Mouse (Mus musculus) embryonic facial prominence, embryonic 12.5 days (tissue): ENCODE measurements around the gene Ripply1. TPM values are rescaled to one million over a fixed set of nuclear protein-coding genes. Genes with fewer than 3 reads are reported as not detected.

Source experiments
- ATAC-seq: fragments of 200-750 bp; cut with Nextera tagmentation; 2 replicates; pipeline ENCODE4 v1.8.0; 2017; ENCODE audit not compliant: insufficient number of reproducible peaks, insufficient read depth, low FRiP score, low TSS enrichment
- H3K27ac ChIP-seq: fragments of 300-500 bp; sonication (generic); 2 replicates; pipeline ENCODE4 v1.5.1; 2016; ENCODE audit warnings: mild to moderate bottlenecking
- H3K27me3 ChIP-seq: fragments of 300-500 bp; sonication (generic); 2 replicates; pipeline ENCODE4 v1.6.1; 2016; ENCODE audit warnings: mild to moderate bottlenecking, moderate library complexity
- H3K36me3 ChIP-seq: fragments of 300-500 bp; sonication (generic); 2 replicates; pipeline ENCODE4 v1.6.1; 2016; ENCODE audit warnings: mild to moderate bottlenecking
- H3K4me1 ChIP-seq: fragments of 300-500 bp; sonication (generic); 2 replicates; pipeline ENCODE4 v1.6.1; 2016
- H3K4me2 ChIP-seq: fragments of 300-500 bp; sonication (generic); replicated peaks from 2 replicates; pipeline ENCODE4 v1.6.1; 2016; ENCODE audit warnings: mild to moderate bottlenecking, moderate library complexity
- H3K4me3 ChIP-seq: fragments of 300-500 bp; sonication (generic); 2 replicates; pipeline ENCODE4 v1.5.1; 2016; ENCODE audit warnings: mild to moderate bottlenecking
- H3K9ac ChIP-seq: fragments of 300-500 bp; sonication (generic); 2 replicates; pipeline ENCODE4 v1.6.1; 2016; ENCODE audit warnings: mild to moderate bottlenecking, moderate library complexity
- H3K9me3 ChIP-seq: fragments of 300-500 bp; sonication (generic); 2 replicates; pipeline ENCODE4 v1.6.1; 2016; ENCODE audit warnings: mild to moderate bottlenecking, moderate library complexity
- WGBS: fragments of 180-500 bp; shearing (Covaris S2); methylation state at CpG from one replicate; pipeline ENCODE4 v1.1.7; 2016; 5-methylcytosine and 5-hydroxymethylcytosine counted together
- polyA plus RNA-seq: library from polyadenylated mRNA; unstranded; fragments of >200 nt; fragmentation: Nextera tagmentation; extraction: Ambion mirVana; gene quantifications from 2 replicates; pipeline ENCODE4 v1.2.1, GENCODE M21; 2016

Gene Ripply1
- not detected in 2 replicates for polyA plus RNA-seq

GRCm38 (mm10) chrX:139782278-139783044 lies at the start of gene Ripply1:
Gene Ripply1 (minus strand): TSS chrX:139782353.
- no peaks in the 10 kb centered on the region for H3K4me1 ChIP-seq
- no peak within 1 kb of the TSS for H3K4me3 ChIP-seq
- H3K36me3 ChIP-seq: no peaks in the 10 kb centered on the region
- no peak within 1 kb of the TSS for H3K27ac ChIP-seq
- peaks cover 5% of the 10 kb centered on the region; the same call in 1 of the 2 replicates for H3K27me3 ChIP-seq
- 36% methylated on average over 6 of the region's 6 CpGs for WGBS
- H3K9me3 ChIP-seq: no peaks in the 10 kb centered on the region
- H3K4me2 ChIP-seq: no peak within 1 kb of the TSS
- no peak within 1 kb of the TSS for H3K9ac ChIP-seq
- no peak for ATAC-seq

- WGBS: 91% methylated on average over 6 of the region's 6 CpGs
- Histone ChIP-seq H3K4me2 (no peak overlapping the region), H3K9ac (no peak overlapping the region), H3K27me3 (no peaks in the 10 kb centered on the region), H3K9me3 (no peaks in the 10 kb centered on the region), H3K27ac (no peak overlapping the region), H3K4me3 (no peak overlapping the region), H3K4me1 (no peaks in the 10 kb centered on the region), H3K36me3 (no peaks in the 10 kb centered on the region)
- no peak for ATAC-seq
Observed at GRCm38 (mm10) chrX:139828363-139829092, 46.4 kb upstream of the Ripply1 start.

GRCm38 (mm10) chrX:139826926-139827325 lies 44.8 kb upstream of the Ripply1 start:
- ATAC-seq: no peak
- Histone ChIP-seq H3K9me3 (no peaks in the 10 kb centered on the region), H3K4me3 (no peak overlapping the region), H3K27me3 (no peaks in the 10 kb centered on the region), H3K4me2 (no peak overlapping the region), H3K9ac (no peak overlapping the region), H3K27ac (no peak overlapping the region), H3K4me1 (no peaks in the 10 kb centered on the region), H3K36me3 (no peaks in the 10 kb centered on the region)
- 80% methylated on average over 4 of the region's 4 CpGs for WGBS

GRCm38 (mm10) chrX:139825402-139825801 lies 43.2 kb upstream of the Ripply1 start:
- Histone ChIP-seq H3K4me3 (no peak overlapping the region), H3K36me3 (no peaks in the 10 kb centered on the region), H3K9me3 (no peaks in the 10 kb centered on the region)

GRCm38 (mm10) chrX:139815201-139815600 lies 33.0 kb upstream of the Ripply1 start:
- Histone ChIP-seq H3K9ac (no peak overlapping the region), H3K27me3 (peaks cover 6% of the 10 kb centered on the region; the same call in 1 of the 2 replicates), H3K4me2 (no peak overlapping the region), H3K4me3 (no peak overlapping the region), H3K36me3 (no peaks in the 10 kb centered on the region), H3K9me3 (no peaks in the 10 kb centered on the region), H3K27ac (no peak overlapping the region), H3K4me1 (no peaks in the 10 kb centered on the region)
- WGBS: 74% methylated on average over 5 of the region's 5 CpGs
- ATAC-seq: no peak

More at GRCm38 (mm10) chrX:139825402-139825801, 43.2 kb upstream of the Ripply1 start:
- ATAC-seq: no peak
- Histone ChIP-seq H3K27ac (no peak overlapping the region), H3K27me3 (no peaks in the 10 kb centered on the region), H3K4me2 (no peak overlapping the region), H3K4me1 (no peaks in the 10 kb centered on the region), H3K9ac (no peak overlapping the region)
- WGBS: 79% methylated on average over 1 of the region's 1 CpGs

GRCm38 (mm10) chrX:139814018-139814635 lies 32.0 kb upstream of the Ripply1 start:
- H3K4me3 ChIP-seq: no peak overlapping the region
- 86% methylated on average over 8 of the region's 8 CpGs for WGBS
- no peak for ATAC-seq
- no peaks in the 10 kb centered on the region for H3K9me3 ChIP-seq
- no peak overlapping the region for H3K27ac ChIP-seq
- H3K27me3 ChIP-seq: peaks cover 6% of the 10 kb centered on the region; the same call in 1 of the 2 replicates
- no peaks in the 10 kb centered on the region for H3K36me3 ChIP-seq
- H3K4me2 ChIP-seq: no peak overlapping the region
- H3K4me1 ChIP-seq: no peaks in the 10 kb centered on the region
- no peak overlapping the region for H3K9ac ChIP-seq

GRCm38 (mm10) chrX:139813299-139814002 lies 31.3 kb upstream of the Ripply1 start:
- no peak for ATAC-seq
- WGBS: 79% methylated on average over 9 of the region's 9 CpGs
- Histone ChIP-seq H3K4me1 (no peaks in the 10 kb centered on the region), H3K4me2 (no peak overlapping the region), H3K9ac (no peak overlapping the region), H3K9me3 (no peaks in the 10 kb centered on the region), H3K27me3 (peaks cover 6% of the 10 kb centered on the region; the same call in 1 of the 2 replicates), H3K4me3 (no peak overlapping the region), H3K36me3 (no peaks in the 10 kb centered on the region), H3K27ac (no peak overlapping the region)

- Histone ChIP-seq H3K9ac (no peak overlapping the region), H3K4me1 (no peaks in the 10 kb centered on the region), H3K36me3 (no peaks in the 10 kb centered on the region), H3K4me3 (no peak overlapping the region), H3K27ac (no peak overlapping the region), H3K27me3 (peaks cover 6% of the 10 kb centered on the region; the same call in 1 of the 2 replicates), H3K9me3 (no peaks in the 10 kb centered on the region), H3K4me2 (no peak overlapping the region)
- 68% methylated on average over 3 of the region's 3 CpGs for WGBS
- no peak for ATAC-seq
Observed at GRCm38 (mm10) chrX:139812636-139813298, 30.6 kb upstream of the Ripply1 start.

- WGBS: 91% methylated on average over 10 of the region's 10 CpGs
- ATAC-seq: no peak
Observed at GRCm38 (mm10) chrX:139808501-139808900, 26.3 kb upstream of the Ripply1 start.

GRCm38 (mm10) chrX:139808085-139808484 lies 25.9 kb upstream of the Ripply1 start:
- Histone ChIP-seq H3K4me1 (no peaks in the 10 kb centered on the region), H3K36me3 (no peaks in the 10 kb centered on the region), H3K9me3 (no peaks in the 10 kb centered on the region), H3K27me3 (no peaks in the 10 kb centered on the region; the same call in 1 of the 2 replicates), H3K4me3 (no peak overlapping the region), H3K4me2 (no peak overlapping the region), H3K9ac (no peak overlapping the region), H3K27ac (no peak overlapping the region)
- 70% methylated on average over 4 of the region's 4 CpGs for WGBS
- ATAC-seq: no peak

More at GRCm38 (mm10) chrX:139808501-139808900, 26.3 kb upstream of the Ripply1 start:
- H3K9ac ChIP-seq: no peak overlapping the region
- H3K4me2 ChIP-seq: no peak overlapping the region
- H3K4me3 ChIP-seq: no peak overlapping the region
- H3K27me3 ChIP-seq: peaks cover under 1% of the 10 kb centered on the region; the same call in 1 of the 2 replicates
- H3K9me3 ChIP-seq: no peaks in the 10 kb centered on the region
- H3K36me3 ChIP-seq: no peaks in the 10 kb centered on the region
- H3K4me1 ChIP-seq: no peaks in the 10 kb centered on the region
- H3K27ac ChIP-seq: no peak overlapping the region

GRCm38 (mm10) chrX:139807391-139807790 lies 25.2 kb upstream of the Ripply1 start:
- no peak overlapping the region for H3K4me3 ChIP-seq
- 46% methylated on average over 2 of the region's 2 CpGs for WGBS
- no peaks in the 10 kb centered on the region for H3K9me3 ChIP-seq
- ATAC-seq: no peak
- H3K36me3 ChIP-seq: no peaks in the 10 kb centered on the region
- H3K4me1 ChIP-seq: no peaks in the 10 kb centered on the region
- H3K27me3 ChIP-seq: no peaks in the 10 kb centered on the region; the same call in 1 of the 2 replicates
- no peak overlapping the region for H3K9ac ChIP-seq
- H3K4me2 ChIP-seq: no peak overlapping the region
- H3K27ac ChIP-seq: no peak overlapping the region
